In genomic region chr5:134932179-134932902, GRCm38 (mm10) we compare ENCODE assay signal across 7 mouse cellular contexts. TPM values are rescaled to one million over a fixed set of nuclear protein-coding genes. Genes with fewer than 3 reads are reported as not detected.
DNase-seq lines count a peak whose midpoint lies in the region; ATAC-seq lines count a peak whose summit lies in the region.

TSS of gene Mettl27 (plus strand) at chr5:134932368.

- H3K9me3 ChIP-seq in intestine, embryonic 16.5 days (ENCODE audit: control insufficient read depth, low read length) = no peaks in the 10 kb centered on the region
- no peaks in the 10 kb centered on the region for H3K9me3 ChIP-seq in midbrain, embryonic 11.5 days (ENCODE audit: control insufficient read depth, low read length)

- peak; percentile 96 for ATAC-seq in intestine, embryonic 16.5 days
- peak; percentile 94 for ATAC-seq in midbrain, embryonic 11.5 days (ENCODE audit: low FRiP score)

- intact Hi-C loops in left cerebral cortex, postnatal 36 days (cut with DNase I) = no loop called here

- H3K27me3 ChIP-seq in intestine, embryonic 16.5 days (replicated peaks; ENCODE audit: control insufficient read depth, insufficient read depth, low read length) = no peaks in the 10 kb centered on the region
- no peaks in the 10 kb centered on the region for H3K27me3 ChIP-seq in midbrain, embryonic 11.5 days (ENCODE audit: control insufficient read depth, insufficient read depth, low read length)

- 0 out of 2 replicates have a peak, but pooled peaks cover 6% of the 10 kb centered on the region for H3K36me3 ChIP-seq in intestine, embryonic 16.5 days (ENCODE audit: control insufficient read depth, insufficient read depth, low read length)
- H3K36me3 ChIP-seq in midbrain, embryonic 11.5 days (ENCODE audit: control insufficient read depth, insufficient read depth, low read length) = no peaks in the 10 kb centered on the region

- peak within 1 kb of the TSS; percentile 85 for H3K4me2 ChIP-seq in intestine, embryonic 16.5 days (ENCODE audit: low read depth, low read length)
- H3K4me2 ChIP-seq in midbrain, embryonic 11.5 days = peak within 1 kb of the TSS; percentile 94

- WGBS in intestine, embryonic 16.5 days = under 1% methylated on average over 41 of the region's 41 CpGs
- WGBS in midbrain, embryonic 11.5 days = 1% methylated on average over 41 of the region's 41 CpGs

- H3K27ac ChIP-seq in intestine, embryonic 16.5 days (ENCODE audit: low read length) = peak within 1 kb of the TSS; percentile 95
- H3K27ac ChIP-seq in midbrain, embryonic 11.5 days (ENCODE audit: low read depth, low read length) = no peak within 1 kb of the TSS

- peaks cover 5% of the 10 kb centered on the region for H3K4me1 ChIP-seq in intestine, embryonic 16.5 days (ENCODE audit: control insufficient read depth, insufficient read depth, low read length)
- peaks cover 4% of the 10 kb centered on the region for H3K4me1 ChIP-seq in midbrain, embryonic 11.5 days (ENCODE audit: control insufficient read depth, insufficient read depth, low read length)

- DNase-seq in adrenal gland, adult 2 months = peak; percentile 93
- peak; percentile 82 for DNase-seq in embryo, embryonic 11.5 days (ENCODE audit: low read depth, low spot score)
- peak; percentile 61 to 84 for DNase-seq in gastrocnemius, postnatal 4 days (ENCODE audit: low spot score in 2 of 2)
- peak; percentile 73 to 80 for DNase-seq in left cerebral cortex, postnatal 36 days (ENCODE audit: low spot score in 2 of 2)
- DNase-seq in midbrain, embryonic 11.5 days (ENCODE audit: low spot score, missing footprints) = peak; percentile 98
- peak; percentile 75 for DNase-seq in skeletal muscle tissue, adult 2 months (ENCODE audit: low read depth, low spot score)

- peak within 1 kb of the TSS; percentile 90 for H3K9ac ChIP-seq in intestine, embryonic 16.5 days (ENCODE audit: low read depth, low read length)
- peak within 1 kb of the TSS; percentile 74 for H3K9ac ChIP-seq in midbrain, embryonic 11.5 days (ENCODE audit: low read length)

- H3K4me3 ChIP-seq in intestine, embryonic 16.5 days (ENCODE audit: low read length) = peak within 1 kb of the TSS; percentile 79
- H3K4me3 ChIP-seq in midbrain, embryonic 11.5 days (ENCODE audit: low read depth, low read length) = peak within 1 kb of the TSS; percentile 54

RNA-seq across cellular contexts. Expression of gene Mettl27, which starts in this region (rescaled TPM):
- 10 to 100 TPM; 23.5 to 33.1 TPM for total RNA-seq in adrenal gland, adult 2 months (2021)
- 22.5 and 39.1 TPM in 2 replicates for polyA plus RNA-seq in adrenal gland, adult 2 months (2012; rRNA removed)
- total RNA-seq in gastrocnemius, postnatal 4 days (2021) = 10 to 100 TPM in 1 of 2 experiments, 1 to 10 TPM in 1; 8.7 to 10.3 TPM
- 27.2 TPM in 2 replicates for polyA plus RNA-seq in intestine, embryonic 16.5 days (2015; fragmentation: Nextera tagmentation; extraction: Ambion mirVana)
- 10 to 100 TPM in 1 of 2 experiments, 1 to 10 TPM in 1; 9.6 to 10.9 TPM for total RNA-seq in left cerebral cortex, postnatal 36 days (2021)
- 9.1 and 9.2 TPM in 2 replicates for polyA plus RNA-seq in midbrain, embryonic 11.5 days (2014; fragmentation: Nextera tagmentation; extraction: Ambion mirVana)
